In genomic region chr7:82864260-82864990, GRCm38 (mm10) we compare ENCODE assay signal across 8 mouse cellular contexts. TPM values are rescaled to one million over a fixed set of nuclear protein-coding genes. Genes with fewer than 3 reads are reported as not detected.
A peak's percentile ranks its signal among the peaks of the same experiment; 100 is the strongest.
DNase-seq lines count a peak whose midpoint lies in the region; ATAC-seq and TF ChIP-seq lines count a peak whose summit lies in the region.

No protein-coding gene starts in this region.

- H3K4me3 ChIP-seq in heart, postnatal 0 days (ENCODE audit: low read depth, low read length) = no peak overlapping the region
- H3K4me3 ChIP-seq in heart, adult 2 months = no peak overlapping the region
- H3K4me3 ChIP-seq in hindbrain, embryonic 15.5 days = peak overlapping the region; percentile 91
- H3K4me3 ChIP-seq in midbrain, embryonic 15.5 days = peak overlapping the region; percentile 92

- peak overlapping the region; percentile 94; the same call in 1 of the 2 replicates for H3K4me2 ChIP-seq in heart, postnatal 0 days (ENCODE audit: low read depth, low read length)
- H3K4me2 ChIP-seq in hindbrain, embryonic 15.5 days = peak overlapping the region; percentile 95
- H3K4me2 ChIP-seq in midbrain, embryonic 15.5 days = peak overlapping the region; percentile 91

- H3K79me2 ChIP-seq in heart, adult 2 months (replicated peaks; ENCODE audit: control insufficient read depth, insufficient read depth, low read length) = no peaks in the 10 kb centered on the region

- DNase-seq in heart, postnatal 0 days (ENCODE audit: low spot score) = no peak
- DNase-seq in heart, adult 2 months = no peak
- peak; percentile 64 to 70 for DNase-seq in cerebellum, postnatal 10 days
- DNase-seq in left cerebral cortex, postnatal 10 days (ENCODE audit: extremely low spot score in 1 of 2, low spot score in 2 of 2) = no peak
- no peak for DNase-seq in layer of hippocampus, adult 9-11 months

- WGBS in heart, postnatal 0 days = 63% methylated on average over 8 of the region's 8 CpGs
- 65% methylated on average over 8 of the region's 8 CpGs for WGBS in heart, adult 2 months
- WGBS in hindbrain, embryonic 15.5 days = 16% methylated on average over 8 of the region's 8 CpGs
- WGBS in midbrain, embryonic 15.5 days = 14% methylated on average over 8 of the region's 8 CpGs

- H3K9ac ChIP-seq in heart, postnatal 0 days (replicated peaks; ENCODE audit: low read depth, low read length) = no peak overlapping the region
- H3K9ac ChIP-seq in heart, adult 2 months (ENCODE audit: low read depth, low read length) = no peak overlapping the region
- H3K9ac ChIP-seq in hindbrain, embryonic 15.5 days = peak overlapping the region; percentile 96
- H3K9ac ChIP-seq in midbrain, embryonic 15.5 days = peak overlapping the region; percentile 88

- no peaks in the 10 kb centered on the region for H3K9me3 ChIP-seq in heart, postnatal 0 days (replicated peaks; ENCODE audit: control insufficient read depth, low read length)
- no peaks in the 10 kb centered on the region for H3K9me3 ChIP-seq in hindbrain, embryonic 15.5 days
- H3K9me3 ChIP-seq in midbrain, embryonic 15.5 days = no peaks in the 10 kb centered on the region

- no peaks in the 10 kb centered on the region for H3K27me3 ChIP-seq in heart, postnatal 0 days (ENCODE audit: control insufficient read depth, insufficient read depth, low read length)
- H3K27me3 ChIP-seq in heart, adult 2 months (ENCODE audit: control insufficient read depth, insufficient read depth, low read length) = no peaks in the 10 kb centered on the region
- no peaks in the 10 kb centered on the region for H3K27me3 ChIP-seq in hindbrain, embryonic 15.5 days
- H3K27me3 ChIP-seq in midbrain, embryonic 15.5 days (replicated peaks) = no peaks in the 10 kb centered on the region

- no peak for TF ChIP-seq EP300 in heart, postnatal 0 days (IDR thresholded peaks at IDR 0.05; ENCODE audit: low read depth)
- no peak for TF ChIP-seq EP300 in heart, adult 2 months (IDR thresholded peaks at IDR 0.05; ENCODE audit: insufficient read depth, low read depth, low read length)

- intact Hi-C loops in heart, adult 2 months (cut with DNase I) = loop anchor here (10.0 kb wide), 1 partner anchor 770 kb away; the partner anchor contains the start of gene Stard5
- intact Hi-C loops in left cerebral cortex, postnatal 10 days (cut with DNase I) = no loop called here

- no peak overlapping the region for H3K27ac ChIP-seq in heart, postnatal 0 days (ENCODE audit: low read depth)
- H3K27ac ChIP-seq in heart, adult 2 months = no peak overlapping the region
- peak overlapping the region; percentile 100 for H3K27ac ChIP-seq in hindbrain, embryonic 15.5 days (replicated peaks)
- peak overlapping the region; percentile 100 for H3K27ac ChIP-seq in midbrain, embryonic 15.5 days

- no peak for TF ChIP-seq CTCF in heart, postnatal 0 days (IDR thresholded peaks at IDR 0.05; ENCODE audit: low read depth)
- TF ChIP-seq CTCF in heart, adult 2 months (IDR thresholded peaks at IDR 0.05) = no peak

- peaks cover 9% of the 10 kb centered on the region; the same call in 1 of the 2 replicates for H3K4me1 ChIP-seq in heart, postnatal 0 days (ENCODE audit: control insufficient read depth, insufficient read depth)
- H3K4me1 ChIP-seq in heart, adult 2 months (ENCODE audit: control insufficient read depth, insufficient read depth, low read length) = peaks cover 4% of the 10 kb centered on the region
- peaks cover 21% of the 10 kb centered on the region for H3K4me1 ChIP-seq in hindbrain, embryonic 15.5 days (replicated peaks)
- peaks cover 20% of the 10 kb centered on the region for H3K4me1 ChIP-seq in midbrain, embryonic 15.5 days

- no peaks in the 10 kb centered on the region for H3K36me3 ChIP-seq in heart, postnatal 0 days (replicated peaks; ENCODE audit: control insufficient read depth, insufficient read depth, low read length)
- H3K36me3 ChIP-seq in heart, adult 2 months (ENCODE audit: control insufficient read depth, insufficient read depth, low read length) = no peaks in the 10 kb centered on the region
- peaks cover 2% of the 10 kb centered on the region; the same call in 1 of the 2 replicates for H3K36me3 ChIP-seq in hindbrain, embryonic 15.5 days
- peaks cover under 1% of the 10 kb centered on the region; the same call in 1 of the 2 replicates for H3K36me3 ChIP-seq in midbrain, embryonic 15.5 days (replicated peaks)

- ATAC-seq in heart, postnatal 0 days (ENCODE audit: insufficient read depth, low read depth) = no peak
- no peak for ATAC-seq in hindbrain, embryonic 15.5 days (ENCODE audit: low FRiP score, low read depth)
- ATAC-seq in midbrain, embryonic 15.5 days (replicated peaks) = no peak
- ATAC-seq in frontal cortex, adult (ENCODE audit: low TSS enrichment) = no peak

- TF ChIP-seq POLR2A in heart, adult 2 months (IDR thresholded peaks at IDR 0.05; ENCODE audit: insufficient read depth, low read depth, low read length) = no peak

RNA-seq across cellular contexts. Expression of gene Mex3b, which starts 2.7 kb away (rescaled TPM):
- total RNA-seq in heart, postnatal 0 days (2014; rRNA removed; ENCODE audit: low replicate concordance) = 14.4 and 15.2 TPM in 2 replicates
- polyA plus RNA-seq in heart, postnatal 0 days (2015; fragmentation: Nextera tagmentation; extraction: Ambion mirVana) = 3.2 and 3.3 TPM in 2 replicates
- 1 to 10 TPM; 1.4 TPM for total RNA-seq in heart, adult 2 months (2021)
- 1.7 and 2.1 TPM in 2 replicates for polyA plus RNA-seq in heart, adult 2 months (2012; rRNA removed)
- 24.3 and 25.5 TPM in 2 replicates for polyA plus RNA-seq in hindbrain, embryonic 15.5 days (2015; fragmentation: Nextera tagmentation; extraction: Ambion mirVana)
- polyA plus RNA-seq in midbrain, embryonic 15.5 days (2015; fragmentation: Nextera tagmentation; extraction: Ambion mirVana) = 33.1 and 33.6 TPM in 2 replicates
- total RNA-seq in left cerebral cortex, postnatal 10 days (2021) = 10 to 100 TPM; 30.2 to 32.4 TPM

Comparison
In these comparisons a context has a peak if more than half of its experiments do, and no peak if none do; other contexts are left out.
1. DNase-seq: peak in cerebellum, postnatal 10 days (2 of 2); none in heart, postnatal 0 days (single experiment), heart, adult 2 months (0 of 2), left cerebral cortex, postnatal 10 days (0 of 2) and layer of hippocampus, adult 9-11 months (single experiment).
2. H3K27ac ChIP-seq: peak in hindbrain, embryonic 15.5 days (single experiment) and midbrain, embryonic 15.5 days (single experiment); none in heart, postnatal 0 days (single experiment) and heart, adult 2 months (single experiment).
3. H3K4me3 ChIP-seq: peak in hindbrain, embryonic 15.5 days (single experiment) and midbrain, embryonic 15.5 days (single experiment); none in heart, postnatal 0 days (single experiment) and heart, adult 2 months (single experiment).
4. H3K9ac ChIP-seq: peak in hindbrain, embryonic 15.5 days (single experiment) and midbrain, embryonic 15.5 days (single experiment); none in heart, postnatal 0 days (single experiment) and heart, adult 2 months (single experiment).
5. Peak in every context shown above with its lines, with median percentiles within 50 percentile points of each other: H3K4me2 ChIP-seq.